Mouse (Mus musculus) cortical plate, adult 2 months (tissue): ENCODE results near the gene BC052040.

Experiments used
- CTCF ChIP-seq: fragments of 200-500 bp; IDR thresholded peaks from 2 replicates; pipeline ENCODE4 v1.5.1; 2011; ENCODE audit warnings: mild to moderate bottlenecking, control low read depth, low read length; ENCODE audit not compliant: insufficient read depth; ENCODE audit errors: extremely low read depth
- POLR2A ChIP-seq: fragments of 200-500 bp; IDR thresholded peaks from 2 replicates; pipeline ENCODE4 v1.6.1; 2011; ENCODE audit warnings: mild to moderate bottlenecking, low read length, control low read depth; ENCODE audit not compliant: insufficient read depth; ENCODE audit errors: extremely low read depth

DNA sequence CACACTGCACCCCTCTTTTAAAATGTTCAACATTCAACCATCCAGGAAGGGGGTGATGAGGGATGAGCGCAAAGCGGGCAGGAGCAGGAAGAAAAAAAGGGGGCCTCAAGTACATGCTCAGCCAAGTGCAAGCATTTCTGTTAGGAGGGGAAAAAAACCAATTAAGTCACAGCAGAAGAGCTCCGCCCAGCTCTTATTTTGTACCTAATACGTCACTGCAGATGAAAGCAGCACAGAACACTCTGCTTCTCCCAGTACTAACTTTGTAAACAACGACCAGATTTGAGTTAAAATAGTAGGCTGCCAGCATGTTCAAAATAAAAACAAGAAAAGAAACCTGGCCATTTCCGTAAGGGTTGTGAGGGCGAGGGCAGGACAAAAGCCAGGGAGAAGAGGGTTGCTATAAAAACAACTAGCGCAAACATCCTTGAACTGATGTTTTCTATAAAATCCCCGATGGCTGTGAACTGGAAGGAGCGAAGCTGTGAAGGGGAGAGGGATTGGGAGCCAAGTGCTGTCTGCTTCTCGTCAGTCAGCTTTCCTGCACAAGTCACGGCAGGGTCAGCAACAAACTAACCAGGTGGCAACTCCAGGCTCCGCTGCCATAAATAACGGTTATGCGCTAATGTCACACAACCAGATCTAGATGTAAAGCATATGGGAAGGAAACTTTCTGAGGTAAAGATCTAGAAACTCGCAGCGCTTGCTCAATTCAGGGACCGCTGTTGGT, 2.2 kb upstream of the BC052040 start:
- TF ChIP-seq CTCF (no peak), POLR2A (no peak)
